Mouse (Mus musculus): ENCODE data around the gene Ttc28.

Gene Ttc28

DNA sequence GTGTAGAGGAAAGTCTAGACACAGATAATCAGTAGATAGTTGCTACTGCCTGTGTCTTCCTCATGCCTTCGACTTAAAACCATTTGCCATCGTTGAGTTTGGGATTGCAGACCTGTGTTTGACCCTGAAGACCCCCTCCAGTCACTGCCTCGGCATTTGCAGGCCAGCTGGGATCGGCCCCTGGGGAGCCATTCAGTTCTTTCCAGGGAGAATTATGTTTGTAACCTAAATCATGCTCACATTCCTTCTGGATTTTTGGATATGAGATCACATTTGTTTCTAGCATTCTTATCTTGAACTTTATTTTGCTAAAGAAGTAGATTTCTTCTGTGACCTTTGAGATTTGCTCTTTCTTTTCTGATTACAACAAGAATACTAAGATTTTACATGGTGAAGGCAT, 80.5 kb downstream of the Ttc28 start:
- DNase-seq (ENCODE audit: low read depth, low spot score): no peak

- no peak for DNase-seq (ENCODE audit: low read depth, low spot score)
Measured at GRCm38 (mm10) chr5:110960890-110961289, 81.3 kb downstream of the Ttc28 start.

DNA sequence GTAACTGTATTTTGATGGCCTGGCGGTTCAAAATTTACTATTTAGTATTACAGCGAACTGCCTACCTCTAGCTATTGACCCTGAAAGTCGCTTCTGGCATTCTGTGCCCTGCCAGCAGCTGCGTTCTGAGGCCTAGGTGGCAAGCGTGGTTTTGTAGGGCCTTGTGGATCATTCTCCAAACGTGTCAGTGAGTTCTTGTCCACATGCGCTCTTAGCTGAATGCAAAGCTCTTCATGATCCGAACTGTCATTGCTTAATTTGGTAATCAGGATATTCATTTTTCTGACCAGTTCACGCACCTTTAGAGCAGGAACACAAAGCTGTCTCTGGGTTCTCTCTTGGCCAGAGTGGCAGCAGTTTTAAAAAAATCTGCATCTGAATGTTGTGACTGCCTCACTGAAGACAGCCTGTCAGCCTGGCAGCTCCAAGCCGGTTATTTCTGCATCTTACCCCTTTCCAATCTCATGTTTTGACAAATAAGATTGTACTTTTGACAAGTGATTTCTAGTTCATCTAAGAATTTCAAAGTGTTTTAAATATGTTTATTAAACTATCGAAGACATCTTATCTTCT, 88.0 kb downstream of the Ttc28 start:
- DNase-seq (ENCODE audit: low read depth, low spot score): no peak

DNA sequence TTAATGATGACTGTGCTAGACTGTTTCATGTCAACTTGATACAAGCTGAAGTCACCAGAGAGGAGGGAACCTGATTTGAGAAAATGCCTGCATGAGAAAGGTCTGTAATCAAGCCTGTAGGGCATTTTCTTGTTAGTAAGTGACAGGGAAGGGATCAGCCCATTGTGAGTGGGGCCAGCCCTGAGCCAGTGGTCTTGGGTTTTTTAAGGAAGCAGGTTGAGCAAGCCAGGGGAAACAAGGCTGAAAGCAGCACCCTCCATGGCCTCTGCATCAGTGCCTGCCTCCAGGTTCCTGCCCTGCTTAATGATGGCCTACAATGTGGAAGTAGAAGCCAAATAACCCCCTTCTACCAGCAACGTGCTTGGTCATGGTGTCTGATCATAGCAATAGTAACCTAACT, 89.0 kb downstream of the Ttc28 start:
- DNase-seq (ENCODE audit: low read depth, low spot score): no peak

DNA sequence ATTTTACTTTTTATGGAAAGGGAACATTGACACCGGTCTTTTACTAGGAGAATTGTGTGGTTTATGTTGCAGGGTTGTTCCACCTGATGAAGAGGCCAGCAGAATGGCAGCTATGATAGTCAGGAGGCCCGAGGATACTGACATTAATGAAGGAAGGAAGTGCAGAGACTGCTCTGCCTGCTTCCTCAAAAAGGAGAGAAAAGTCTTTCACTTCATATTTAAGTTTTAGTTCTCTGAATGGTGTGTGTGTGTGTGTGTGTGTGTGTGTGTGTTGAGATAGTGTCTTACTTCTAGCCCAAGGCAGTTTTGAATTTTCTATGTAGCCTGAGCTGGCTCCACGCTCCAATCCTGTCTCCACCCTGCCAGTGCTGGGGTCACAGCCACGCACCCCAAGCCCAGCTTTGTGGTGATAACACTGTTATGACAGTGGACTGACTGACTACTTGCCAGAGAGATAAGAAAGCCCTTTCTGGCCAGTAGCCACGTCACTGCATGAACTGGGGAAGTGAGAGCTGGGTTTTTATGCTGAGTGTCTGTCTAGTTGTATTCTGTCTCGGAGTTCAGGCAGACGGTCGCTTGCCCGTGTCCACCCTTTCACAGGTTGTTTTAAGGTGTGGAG, 90.7 kb downstream of the Ttc28 start:
- DNase-seq (ENCODE audit: low read depth, low spot score): no peak

- no peak for DNase-seq (ENCODE audit: low read depth, low spot score)
Measured at GRCm38 (mm10) chr5:110976721-110977120, 97.1 kb downstream of the Ttc28 start.

DNA sequence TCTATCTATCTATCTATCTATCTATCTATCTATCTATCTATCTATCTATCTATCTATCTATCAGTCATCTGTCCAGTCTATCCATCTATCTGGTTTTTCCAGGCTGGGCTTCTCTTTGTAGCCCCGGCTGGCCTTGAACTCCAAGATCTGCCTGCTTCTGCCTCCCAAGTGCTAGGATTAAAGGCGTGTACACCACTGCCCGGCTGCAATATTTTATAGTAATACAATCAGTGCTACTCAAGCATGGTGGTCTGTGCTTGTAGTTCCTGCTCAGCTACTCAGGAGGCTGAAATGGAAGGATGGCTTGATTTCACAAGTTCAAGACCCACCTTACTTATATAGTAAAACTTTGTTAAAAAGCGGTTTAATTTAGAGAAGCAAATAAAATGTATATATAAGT, 98.2 kb downstream of the Ttc28 start:
- no peak for DNase-seq (ENCODE audit: low read depth, low spot score)

GRCm38 (mm10) chr5:110978461-110978860, 98.9 kb downstream of the Ttc28 start:
- DNase-seq (ENCODE audit: low read depth, low spot score): peak; percentile 61

DNA sequence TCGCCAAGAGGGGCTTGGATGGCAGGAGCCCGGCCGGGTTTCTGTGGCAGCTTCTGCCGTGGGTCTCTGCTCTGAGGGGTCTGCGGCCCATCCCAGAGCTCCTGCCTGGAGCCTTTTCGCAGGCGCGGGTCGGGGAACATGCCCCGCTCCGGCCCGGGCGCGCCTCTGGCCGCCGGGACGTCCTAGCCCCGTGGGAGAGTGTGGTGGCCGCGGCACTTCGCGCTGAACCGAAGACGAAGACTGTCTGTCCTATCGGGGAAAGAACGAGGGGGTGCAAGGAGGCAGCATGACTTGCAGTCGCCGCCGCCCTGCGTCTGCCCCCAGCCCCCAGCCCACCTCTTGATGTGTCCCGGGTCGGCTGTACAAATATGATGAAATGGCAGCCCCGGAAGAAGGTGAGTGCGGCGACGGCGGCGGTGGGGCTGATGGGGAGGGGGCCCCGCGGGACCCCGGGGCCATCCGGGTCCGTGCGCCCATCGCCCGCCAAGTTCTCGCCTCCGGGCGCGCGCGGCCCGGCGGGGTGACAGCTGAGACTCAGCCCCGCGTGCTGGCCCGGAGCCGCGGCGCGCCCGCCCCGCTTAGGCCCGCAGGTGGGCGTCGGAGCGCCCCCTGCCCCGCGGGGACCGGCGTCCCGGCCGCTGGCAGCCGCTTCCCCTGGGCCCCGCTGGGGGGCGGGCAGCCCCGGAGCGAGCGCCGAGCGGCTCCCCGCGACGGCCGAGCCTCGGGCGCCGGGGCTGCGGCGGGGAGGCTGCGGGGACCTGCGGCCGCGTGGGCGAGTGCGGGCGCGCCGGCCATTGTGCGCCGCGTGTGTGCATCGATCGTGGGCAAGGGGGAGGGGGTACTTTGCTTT, 99.6 kb downstream of the Ttc28 start:
- no peak for DNase-seq (ENCODE audit: low read depth, low spot score)

DNA sequence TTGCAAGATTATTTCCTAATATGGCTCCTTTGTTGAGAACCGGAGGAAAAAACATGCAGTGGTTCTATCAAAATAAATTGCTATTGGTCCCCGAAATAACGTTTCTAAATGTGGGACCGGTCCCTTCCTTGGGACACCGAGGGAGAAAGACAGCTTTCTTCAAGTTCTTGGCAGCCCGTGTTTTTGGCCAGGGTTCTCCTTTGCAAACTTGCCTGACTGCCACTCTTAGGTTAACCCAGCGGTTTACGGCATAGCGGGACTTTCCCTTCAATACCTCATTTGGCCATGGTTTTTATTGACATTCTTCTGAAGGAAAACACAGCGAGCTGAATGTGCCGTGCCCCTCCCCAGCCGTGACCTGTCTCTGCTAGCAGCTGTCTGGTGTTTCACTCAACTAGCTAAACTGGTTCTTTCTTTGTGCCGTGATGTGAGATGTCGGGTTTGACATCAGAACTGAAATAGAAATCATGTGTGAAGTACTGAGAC, 100.3 kb downstream of the Ttc28 start:
- no peak for DNase-seq (ENCODE audit: low read depth, low spot score)

- DNase-seq (ENCODE audit: low read depth, low spot score): no peak
Measured at GRCm38 (mm10) chr5:110980576-110980975, 101.0 kb downstream of the Ttc28 start.

GRCm38 (mm10) chr5:110982436-110982835, 102.8 kb downstream of the Ttc28 start:
- no peak for DNase-seq (ENCODE audit: low read depth, low spot score)

DNA sequence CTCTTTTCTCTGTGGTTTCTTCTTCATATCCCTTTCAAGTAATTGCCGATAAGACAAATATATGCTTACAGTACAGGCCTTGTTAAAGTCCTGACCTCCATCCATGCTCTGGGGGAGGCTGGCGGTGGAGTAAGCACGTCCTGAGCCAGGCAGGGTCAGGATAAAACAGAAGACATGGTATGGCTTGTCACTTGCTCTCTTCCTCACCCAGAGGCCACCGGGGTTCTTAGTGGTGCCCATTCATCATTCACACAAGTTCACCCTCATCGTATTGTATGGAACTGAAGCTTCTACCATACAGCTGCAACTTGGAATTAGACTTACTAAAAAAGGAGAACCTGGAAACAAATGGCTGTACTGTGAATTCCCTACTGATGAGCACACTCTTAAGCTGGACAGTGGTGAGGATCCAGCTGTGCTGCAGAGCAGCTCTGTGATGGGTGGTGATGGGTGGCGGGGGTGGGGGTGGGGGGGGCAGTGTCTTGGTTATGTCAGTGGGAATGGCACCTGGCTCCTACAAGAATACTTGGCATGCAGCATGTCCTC, 104.6 kb downstream of the Ttc28 start:
- DNase-seq (ENCODE audit: low read depth, low spot score): no peak

GRCm38 (mm10) chr5:110996835-110997539, 117.4 kb downstream of the Ttc28 start:
- DNase-seq (ENCODE audit: low read depth, low spot score): no peak

DNA sequence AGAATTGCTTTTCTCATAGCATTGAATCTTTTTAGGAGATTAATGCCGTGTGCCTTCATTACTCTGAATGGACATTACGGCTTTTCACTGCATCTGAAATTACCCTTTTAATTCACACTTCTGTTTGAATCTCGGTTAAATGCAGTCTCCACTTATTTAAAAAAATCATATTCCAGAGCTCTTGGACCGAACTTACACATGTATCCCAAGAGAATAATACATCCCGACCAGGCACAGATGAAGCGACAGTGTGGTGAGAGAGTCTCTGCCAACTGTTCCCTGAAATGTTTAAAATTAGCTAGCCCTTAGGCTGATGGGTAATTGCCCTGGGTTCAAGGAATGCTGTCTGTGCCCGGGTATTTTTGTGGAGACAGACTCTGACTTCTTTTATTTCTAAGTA, 118.1 kb downstream of the Ttc28 start:
- no peak for DNase-seq (ENCODE audit: low read depth, low spot score)

- no peak for DNase-seq (ENCODE audit: low read depth, low spot score)
Measured at GRCm38 (mm10) chr5:110998298-110998697, 118.7 kb downstream of the Ttc28 start.

DNA sequence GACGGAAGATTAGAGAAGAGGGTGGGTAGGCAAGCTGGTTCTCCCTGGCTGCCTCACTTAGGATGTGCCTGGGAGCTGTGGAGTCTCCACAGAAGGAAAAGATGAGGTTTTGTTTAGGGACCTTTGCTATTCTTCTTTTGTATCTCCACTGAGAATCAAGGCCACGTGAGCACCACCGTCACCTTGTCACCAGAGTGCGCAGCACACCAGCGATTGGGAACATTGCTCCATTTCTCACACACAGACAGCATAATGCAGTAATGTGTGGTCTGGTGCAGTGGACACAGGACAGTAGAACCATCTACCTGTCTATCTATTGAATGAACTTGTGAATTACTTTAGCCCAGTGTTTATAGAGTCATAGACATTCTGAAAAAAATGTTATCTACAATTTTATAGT, 121.3 kb downstream of the Ttc28 start:
- no peak for DNase-seq (ENCODE audit: low read depth, low spot score)

GRCm38 (mm10) chr5:111003220-111003619, 123.6 kb downstream of the Ttc28 start:
- no peak for DNase-seq (ENCODE audit: low read depth, low spot score)

DNA sequence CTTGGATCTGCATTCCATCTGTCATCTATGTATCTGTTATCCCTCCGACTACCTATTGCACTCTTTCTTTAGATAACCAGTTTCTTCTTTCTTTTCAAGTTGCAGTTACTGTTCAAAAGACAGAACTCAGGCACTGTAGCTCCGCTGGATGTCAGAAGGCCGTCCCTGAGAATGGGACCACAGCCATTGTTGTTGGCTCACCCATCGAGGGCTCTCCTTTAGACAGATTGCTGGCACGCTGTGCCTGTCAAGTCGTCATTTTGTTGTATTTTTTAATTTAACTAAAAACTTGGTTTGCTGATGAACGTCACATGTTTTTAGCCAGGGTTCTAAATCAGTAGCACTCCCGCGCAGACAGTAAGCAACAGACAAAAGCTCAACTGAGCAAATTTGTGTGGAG, 124.1 kb downstream of the Ttc28 start:
- no peak for DNase-seq (ENCODE audit: low read depth, low spot score)

DNA sequence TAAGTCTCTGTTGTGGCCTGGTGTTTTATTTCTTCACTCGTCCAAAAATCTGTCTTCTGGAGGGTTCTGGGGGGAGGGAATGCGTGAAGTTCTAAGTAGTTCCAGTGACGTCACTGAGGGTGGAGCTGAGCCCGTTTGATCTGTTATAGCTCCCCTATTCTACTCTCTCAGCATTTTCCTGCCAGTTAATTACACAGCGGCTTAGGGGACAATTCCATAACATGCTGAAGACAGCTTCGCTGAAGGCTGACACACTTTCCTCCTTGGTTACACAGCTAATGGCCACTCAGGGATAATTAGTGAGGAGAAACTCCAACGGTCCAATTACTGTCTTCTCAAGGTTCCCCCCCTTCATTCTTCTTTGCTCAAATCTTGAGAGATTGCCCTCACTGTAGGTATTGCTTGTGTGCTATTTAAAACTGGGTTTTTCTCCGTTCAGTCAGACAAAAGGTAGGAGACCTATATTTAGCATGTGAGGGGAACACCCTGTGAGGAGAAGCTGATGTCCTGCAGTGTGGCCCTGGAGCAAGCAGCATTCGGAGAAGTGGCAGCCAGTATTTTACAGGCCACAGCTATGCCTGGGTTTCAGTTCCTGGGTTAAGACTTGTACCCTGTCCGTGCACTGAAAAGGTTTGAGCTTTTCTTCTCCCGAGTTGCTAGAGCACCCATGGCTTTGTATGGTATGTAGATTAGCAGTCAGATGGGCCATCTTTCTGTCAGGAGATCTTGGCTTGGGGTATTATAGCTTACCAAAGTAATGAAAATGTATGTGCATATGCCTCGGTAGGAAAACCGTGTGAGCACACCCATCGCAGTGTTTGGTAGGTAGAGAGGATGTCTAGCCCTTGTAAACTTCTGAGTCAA, 126.9 kb downstream of the Ttc28 start:
- DNase-seq (ENCODE audit: low read depth, low spot score): no peak

DNA sequence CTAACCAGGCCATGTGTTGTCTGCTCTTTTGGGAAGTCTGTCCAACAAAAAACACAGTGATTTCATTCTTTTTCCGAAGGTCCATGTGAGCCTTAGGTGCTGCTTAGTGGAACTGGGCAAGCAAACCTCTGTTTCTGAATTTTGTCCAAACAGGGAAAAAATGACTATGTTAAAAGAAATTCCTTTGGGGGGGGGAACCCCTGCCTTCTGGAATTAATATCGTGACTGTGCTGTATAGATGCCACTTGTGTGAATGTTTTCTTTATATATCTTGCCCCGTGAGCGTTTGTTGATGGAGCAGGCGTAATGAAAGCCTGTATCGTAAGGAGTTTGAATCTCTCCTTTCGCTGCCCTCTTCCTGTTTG, 127.5 kb downstream of the Ttc28 start:
- no peak for DNase-seq (ENCODE audit: low read depth, low spot score)
